Mouse (Mus musculus) layer of hippocampus, postnatal 25 days (tissue): ENCODE data around the gene Smim5. TPM values are rescaled to one million over a fixed set of nuclear protein-coding genes. Genes with fewer than 3 reads are reported as not detected.

Experiments used
- DNase-seq, 2 experiments: peaks; one replicate each; pipeline ENCODE4 v3.0.0; 2022; ENCODE audit warnings: mixed read lengths in 2 of 2, low spot score in 1 of 2; ENCODE audit errors: extremely low spot score in 1 of 2
- total RNA-seq, 2 experiments: library from RNA; stranded (reverse); gene quantifications; 2 replicates each; pipeline ENCODE4 v1.2.3; 2021

Smim5 gene
- total RNA-seq, 2 experiments from 2014 or later, result 0.54 to 1.2 TPM

DNA sequence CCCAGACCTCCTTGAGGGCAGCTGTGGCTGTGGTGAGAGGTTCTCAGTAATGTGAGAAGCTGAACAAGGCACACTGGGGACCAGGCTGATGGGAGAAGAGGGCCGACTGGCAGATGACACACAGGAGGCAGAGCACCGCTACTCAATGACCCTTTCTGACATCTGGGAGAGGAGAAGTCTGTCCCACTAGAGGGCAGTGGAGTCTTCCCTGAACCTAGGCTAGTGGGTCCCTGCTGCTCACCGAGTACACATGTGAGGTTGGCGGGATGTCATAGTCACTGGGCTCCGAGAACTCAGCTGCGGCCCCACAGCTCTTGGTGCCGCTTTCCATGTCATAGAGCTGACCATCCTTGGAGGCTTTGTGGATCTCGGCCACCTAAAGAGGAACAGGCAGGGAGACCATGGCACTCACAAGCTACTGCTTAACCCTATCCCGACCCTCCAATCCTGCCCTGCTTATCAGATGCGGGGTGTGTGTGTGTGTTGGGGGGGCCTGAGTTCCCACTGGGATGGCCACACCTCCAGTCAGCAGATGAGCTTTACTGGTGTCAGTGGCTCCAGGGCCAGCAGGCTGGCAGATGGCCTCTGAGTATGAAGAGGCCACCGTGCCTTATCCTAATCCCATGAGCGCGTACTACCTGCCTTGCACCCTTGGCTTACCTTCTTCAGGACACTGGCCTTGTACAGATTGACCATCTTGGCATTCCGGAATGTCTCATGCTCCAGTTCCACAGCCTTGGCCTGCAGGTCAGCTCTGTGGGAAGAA is 4.8 kb upstream of the Smim5 start:
- DNase-seq, result no peak

DNA sequence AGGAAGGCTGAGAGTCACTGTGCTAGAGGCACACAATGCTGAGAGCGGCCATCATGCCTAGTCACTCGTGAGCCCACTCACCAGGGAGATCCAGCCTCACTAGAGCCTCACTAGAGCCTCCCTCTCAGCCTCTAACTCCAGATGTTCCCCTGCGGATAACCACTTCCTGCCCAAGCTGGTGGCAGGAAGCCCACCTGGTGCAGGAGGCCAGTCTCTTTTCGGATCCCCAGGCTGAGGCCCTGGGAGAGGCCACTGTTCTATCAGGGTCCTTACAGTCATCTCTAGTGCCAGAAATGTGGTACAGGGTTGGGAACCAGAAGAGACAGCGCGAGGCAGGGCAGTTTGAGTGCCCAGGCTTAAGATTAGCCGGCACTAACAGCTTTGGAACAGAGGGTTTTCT is 1.3 kb upstream of the Smim5 start:
- DNase-seq, result no peak

DNA sequence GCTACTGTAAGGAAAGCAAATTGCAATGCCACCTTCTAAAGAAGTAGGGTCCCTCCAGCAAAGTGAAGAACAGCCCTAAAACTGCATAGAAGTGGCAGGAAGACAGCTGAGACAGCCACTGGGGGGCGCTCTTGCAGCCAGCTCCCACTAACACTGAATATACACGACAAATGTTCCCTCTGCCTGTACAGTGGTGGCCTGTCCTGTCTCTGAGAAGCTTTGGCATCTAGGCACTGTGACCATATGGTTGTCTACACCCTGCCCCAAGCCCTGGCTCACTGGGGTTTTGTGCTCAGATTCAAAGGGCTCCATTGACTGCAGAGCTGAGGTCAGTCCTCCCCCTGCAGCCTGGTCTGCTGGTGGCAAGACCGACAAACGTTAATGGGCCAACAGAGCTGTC is 880 bp upstream of the Smim5 start:
- DNase-seq, result peak in 1 of 2 experiments; percentile 63

DNA sequence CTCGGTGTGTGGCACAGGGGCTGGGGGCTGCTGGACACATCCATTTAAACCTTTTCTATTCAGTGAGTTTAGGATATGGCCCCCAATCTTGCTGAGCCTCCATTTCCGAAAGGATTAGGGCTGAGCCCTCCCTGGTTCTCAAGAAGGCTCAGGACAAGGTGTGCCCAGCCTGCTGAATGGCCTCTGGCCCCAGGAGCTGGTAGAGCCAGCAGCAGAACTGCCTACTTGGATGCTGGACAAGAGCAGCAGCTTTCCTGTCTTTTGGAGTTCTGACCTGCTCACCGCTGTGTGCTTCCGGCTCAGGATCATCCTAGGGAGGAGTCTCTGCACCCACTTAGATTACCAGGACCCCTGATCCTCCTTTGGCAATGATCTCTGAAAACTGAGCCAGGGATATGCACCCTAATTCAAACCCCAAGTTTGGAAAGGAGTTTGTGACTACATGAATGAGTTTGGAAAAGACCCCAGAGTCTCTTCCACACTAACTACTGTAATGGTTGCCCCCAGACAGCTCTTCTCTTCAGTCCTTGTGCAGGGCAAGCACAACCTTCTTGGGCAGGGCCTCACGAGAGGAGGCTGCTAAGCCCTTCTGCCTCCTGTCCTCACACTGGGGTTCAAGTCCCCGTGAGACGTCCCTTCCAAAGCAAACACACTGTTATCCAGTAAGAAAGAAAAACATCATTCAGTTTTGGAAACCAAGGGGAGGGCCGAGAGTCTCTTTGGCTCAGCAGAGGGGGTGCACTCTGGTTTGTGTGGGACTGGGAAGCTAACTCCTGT is 983 bp downstream of the Smim5 start:
- no peak for DNase-seq

DNA sequence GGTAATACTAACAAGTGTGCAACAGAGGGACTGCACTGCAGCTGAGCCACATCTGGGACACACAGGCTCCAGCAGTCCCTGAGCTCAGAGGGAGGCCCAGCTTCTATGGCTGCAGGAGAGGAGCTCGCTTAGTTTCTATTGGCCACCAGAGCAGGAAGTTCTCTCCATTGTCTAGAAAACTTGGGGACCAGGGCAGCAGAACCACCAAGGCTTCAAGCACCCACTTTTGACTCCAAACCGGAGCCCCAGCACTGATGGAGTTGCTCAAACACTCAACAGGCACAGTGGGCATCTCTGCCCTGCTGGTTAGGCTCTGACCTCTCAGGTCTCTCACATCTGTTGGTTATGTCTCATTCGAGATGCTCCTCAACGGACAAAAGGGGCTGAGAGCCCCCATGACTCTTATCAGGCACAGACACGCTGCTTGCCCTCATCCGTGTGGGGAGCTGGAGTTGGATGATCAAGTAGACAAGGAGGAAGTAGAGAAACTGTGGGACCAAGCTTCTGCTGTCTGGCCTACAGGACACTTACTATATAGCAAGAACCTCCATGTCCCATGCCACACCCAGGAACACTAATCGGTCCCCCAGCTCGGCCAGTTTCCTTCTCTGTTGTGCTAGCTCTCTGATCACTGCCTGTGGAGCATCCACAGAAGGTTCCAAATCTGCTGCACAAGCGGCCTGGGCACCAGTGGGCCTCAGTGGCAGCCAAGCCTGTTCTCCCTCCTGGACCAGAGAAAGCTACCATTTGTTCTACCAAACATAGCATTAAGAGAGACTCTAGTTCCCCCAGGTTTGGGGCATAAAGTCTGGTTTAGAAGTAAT is 1.8 kb downstream of the Smim5 start:
- DNase-seq, result no peak

DNA sequence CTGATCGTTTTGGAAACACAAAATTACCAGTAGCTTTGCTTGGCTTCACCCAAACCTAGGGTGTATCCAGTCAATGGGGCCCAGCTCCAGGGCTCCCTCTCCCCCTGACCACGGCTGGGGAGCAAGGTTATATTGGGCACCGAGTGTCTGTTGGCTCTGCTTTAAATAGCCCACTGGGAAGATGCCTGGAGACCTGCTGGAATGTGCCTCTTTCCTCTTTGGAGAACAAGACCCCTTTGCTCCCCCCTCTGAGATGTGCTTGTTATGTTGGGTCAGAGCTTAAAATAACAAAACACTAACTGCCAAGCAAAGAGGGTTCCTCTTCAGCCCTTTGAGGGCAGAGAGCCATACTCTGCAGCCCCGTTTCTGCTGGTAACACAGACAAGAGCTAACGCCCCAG is 2.4 kb downstream of the Smim5 start:
- DNase-seq, result no peak

DNA sequence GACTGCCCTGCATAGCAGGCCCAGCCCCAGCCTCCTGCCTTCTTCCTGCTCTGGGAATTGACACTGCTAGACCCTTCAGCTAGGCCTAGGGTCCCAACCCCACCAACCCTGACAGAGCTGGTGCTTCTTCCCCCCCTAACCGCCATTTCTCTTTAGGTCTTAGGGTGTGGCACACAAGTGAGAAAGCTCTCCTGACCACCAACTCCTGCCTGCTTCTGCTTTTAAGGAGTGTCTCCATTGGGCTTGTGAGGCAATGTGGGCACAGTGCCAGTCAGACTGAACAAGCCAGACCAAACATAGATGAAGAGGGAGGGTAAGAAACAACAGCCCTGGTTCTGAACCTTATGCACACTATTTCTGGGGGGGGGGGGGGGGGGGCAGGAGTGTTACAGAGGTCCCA is 3.1 kb downstream of the Smim5 start:
- no peak for DNase-seq

DNA sequence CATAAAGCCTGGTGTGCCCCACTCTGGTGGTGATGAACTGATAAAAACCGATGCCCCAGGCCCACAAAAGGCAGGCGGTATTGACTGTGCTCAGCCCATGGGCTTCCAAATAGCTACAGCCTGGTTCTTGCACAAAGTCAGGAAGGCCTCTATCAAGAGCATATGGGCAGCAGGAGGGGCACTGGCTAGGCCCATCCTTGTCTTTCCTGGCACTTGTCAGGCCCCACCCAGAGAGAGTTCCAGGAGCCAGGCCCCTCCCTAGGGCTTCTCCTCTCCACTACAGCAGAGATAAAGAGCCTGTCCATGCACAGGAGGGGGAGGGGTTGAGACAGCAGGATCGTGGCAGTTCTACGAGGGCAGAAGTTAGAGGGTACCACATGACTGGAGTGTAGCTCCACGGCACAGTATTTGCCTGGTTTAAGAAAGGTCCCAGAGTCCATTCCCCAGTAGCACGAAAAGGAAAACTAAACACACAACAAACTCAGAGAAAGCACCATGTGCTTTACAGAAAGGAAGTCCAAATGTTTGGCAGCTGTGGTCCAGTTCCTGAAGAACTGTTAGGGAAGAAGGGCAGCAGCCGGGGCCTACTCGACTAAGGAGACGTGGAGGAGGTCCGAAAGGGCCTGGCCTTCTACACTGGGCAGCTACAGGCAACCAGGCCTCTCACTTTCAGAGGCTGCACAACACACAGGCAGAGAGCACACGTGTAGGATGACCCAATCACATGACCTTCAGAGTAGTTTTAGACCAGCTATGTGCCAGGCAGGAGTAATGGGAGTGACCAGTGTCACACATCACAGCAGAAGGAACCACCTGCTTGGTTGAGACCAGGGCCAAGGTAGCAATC is 3.8 kb downstream of the Smim5 start:
- no peak for DNase-seq

DNA sequence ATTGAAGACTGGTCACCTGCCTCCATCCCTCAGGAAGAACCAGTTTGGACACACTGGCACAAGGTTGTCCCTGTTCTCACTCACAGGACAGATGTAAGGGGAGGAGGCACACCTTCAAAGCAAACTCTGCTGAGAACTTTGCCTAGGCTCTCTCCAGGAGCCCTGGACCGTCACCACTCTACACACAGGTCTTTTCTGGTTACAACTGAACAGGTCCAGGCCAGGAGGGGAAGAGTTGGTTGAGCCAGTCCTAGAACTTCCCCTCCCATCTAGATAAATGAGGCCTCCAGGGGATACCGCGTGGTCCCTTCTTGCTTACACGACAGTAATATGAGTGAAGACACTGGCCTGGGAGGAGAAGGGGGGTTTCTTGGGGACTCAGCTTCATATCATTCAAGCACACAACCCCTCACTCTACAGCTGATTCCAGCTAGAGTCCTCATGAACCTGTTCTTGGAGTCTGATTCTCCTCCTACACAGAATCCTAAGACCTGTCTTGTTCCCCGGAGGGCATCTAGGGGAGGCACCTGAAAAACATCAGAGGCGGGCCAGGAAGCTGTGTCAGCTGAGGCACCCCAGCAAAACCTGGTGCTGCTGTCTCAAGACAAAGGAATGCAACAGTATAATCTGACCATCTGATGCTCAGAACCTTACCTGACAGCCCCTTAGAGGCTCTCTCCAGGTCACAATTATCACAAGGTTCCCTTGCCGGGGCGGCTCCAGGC is 4.6 kb downstream of the Smim5 start:
- no peak for DNase-seq

DNA sequence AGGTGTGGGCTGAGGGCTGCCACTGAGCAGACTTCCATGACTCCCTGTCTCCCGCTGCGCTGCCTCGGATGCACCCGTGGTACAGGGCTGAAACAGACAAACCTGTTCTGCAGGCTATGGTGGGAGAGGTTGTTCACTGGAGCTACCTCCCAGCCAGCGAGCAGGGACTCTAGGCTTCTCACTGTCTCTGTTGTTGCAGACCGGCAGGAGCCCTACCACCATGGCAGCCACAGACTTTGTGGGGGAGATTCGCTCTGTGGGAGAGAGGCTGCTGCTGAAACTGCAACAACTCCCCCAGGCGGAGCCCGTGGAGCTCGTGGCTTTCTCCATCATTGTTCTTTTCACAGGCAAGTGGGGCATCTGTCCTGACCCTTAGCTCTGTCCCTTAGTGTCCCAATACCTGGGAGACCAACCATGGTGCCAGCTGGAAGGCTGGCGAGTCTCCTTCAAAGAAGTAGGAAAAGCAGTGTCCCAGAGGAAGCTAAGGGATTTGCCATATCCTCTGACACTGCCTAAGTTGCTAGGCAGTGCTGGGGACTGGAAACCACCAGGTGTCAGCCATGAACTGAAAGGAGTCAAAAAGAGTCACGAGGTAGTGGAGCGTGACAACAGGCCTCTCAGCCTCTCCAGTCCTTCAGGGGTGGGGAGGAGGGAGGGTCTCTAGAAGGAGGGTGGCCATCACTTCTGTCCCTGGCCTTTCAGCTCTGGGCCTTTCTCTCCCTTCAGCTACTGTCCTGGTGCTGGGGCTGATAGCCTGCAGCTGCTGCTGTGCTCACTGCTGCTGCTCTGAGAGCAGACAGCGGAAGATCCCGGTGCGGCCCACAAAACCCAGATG is 5.4 kb downstream of the Smim5 start:
- peak; percentile 24 to 32 for DNase-seq

DNA sequence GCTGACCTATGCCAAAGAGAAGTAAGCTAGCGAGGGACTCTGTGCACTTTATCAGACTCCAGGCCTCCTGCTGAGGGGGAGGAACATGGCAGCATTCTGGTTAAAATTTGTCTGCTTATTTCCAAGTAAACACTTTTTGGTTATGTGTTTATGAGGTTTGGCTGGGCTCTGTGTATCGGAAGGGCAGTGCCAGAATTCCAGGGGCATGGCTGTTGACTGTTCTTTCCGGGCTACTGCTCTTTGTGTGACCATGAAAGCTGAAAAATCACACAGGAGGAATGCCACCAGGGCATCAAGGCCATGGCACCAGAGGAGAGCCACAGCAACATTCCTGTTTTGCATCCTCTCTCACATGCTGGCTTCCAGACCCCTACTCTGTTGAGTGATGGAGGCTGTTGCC is 6.3 kb downstream of the Smim5 start:
- DNase-seq, result no peak

DNA sequence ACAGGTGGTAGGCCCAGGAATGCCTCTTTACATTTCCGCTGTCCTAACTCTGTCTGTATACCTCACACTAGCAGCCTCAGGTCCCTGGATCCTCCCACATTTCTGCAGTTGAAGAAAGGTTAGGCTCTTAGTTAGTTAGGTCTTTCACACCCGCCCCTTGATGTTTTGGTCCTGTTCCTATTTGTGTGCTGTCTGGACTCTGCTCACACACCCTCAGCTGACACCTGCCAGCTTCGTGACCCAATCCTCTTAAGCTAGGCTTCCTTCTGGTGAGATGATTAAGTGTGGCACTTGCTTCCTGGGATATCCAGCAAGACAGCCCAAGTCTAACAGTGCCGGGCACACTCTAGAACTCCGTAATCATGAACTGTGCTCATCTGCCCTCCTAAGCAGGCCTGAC is 6.8 kb downstream of the Smim5 start:
- no peak for DNase-seq

DNA sequence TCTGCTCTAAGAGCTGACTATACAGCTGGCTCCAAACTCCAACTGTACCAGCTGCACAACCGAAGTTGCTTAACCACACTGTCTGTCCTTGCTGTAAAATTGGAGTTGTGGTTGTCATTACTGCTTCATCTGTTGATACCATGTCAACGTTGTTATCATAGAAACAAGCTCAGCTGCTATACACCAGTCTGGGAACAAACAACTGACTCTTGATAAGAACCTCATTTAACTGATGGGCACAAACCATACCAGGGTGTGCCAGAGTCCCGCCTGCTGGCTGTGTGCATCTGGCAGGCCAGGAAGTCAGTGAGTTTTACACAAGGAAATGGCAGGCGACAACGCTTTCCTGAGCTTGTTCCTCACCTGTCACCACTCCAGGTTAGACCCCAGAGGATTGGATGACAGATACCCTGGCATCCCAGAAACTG is 11.4 kb downstream of the Smim5 start:
- DNase-seq, result no peak

DNA sequence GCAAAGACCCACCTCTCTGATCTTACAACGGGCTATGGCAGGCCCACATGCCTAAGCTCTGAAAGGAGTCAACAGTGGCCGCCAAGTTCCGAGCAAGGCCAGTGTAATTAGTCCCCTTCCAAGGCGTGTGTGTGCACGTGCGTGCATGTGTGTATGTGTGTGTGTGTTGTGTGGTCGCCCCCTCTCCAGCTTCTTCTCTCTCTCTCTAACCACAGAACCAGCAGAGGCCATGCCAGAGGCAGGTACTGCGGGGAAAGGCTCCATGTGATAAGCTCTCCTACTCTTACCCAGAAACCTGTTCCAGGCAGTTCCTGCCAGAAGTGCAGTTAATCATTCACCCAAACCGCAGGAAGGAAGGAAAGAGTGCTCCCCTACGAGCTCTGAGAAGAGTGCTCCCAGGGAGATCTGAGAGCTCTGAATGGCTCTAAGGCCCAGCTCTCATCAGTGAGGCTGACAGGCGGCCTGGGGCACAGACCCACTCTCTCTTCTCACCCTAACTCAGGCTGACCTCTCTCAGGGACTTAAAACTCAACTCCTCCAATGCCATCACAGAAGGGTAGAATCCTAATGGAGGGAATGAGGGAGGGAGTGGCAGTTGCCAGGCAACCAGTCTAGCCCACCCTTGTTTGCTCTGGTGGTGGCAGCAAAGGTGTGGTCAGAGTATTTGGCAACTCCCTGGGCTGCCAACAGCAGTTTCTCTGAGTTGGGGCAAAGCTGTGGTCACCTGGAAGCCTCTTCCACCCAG is 12.0 kb downstream of the Smim5 start, which contains the start of gene Smim6:
Gene Smim6, plus strand, starts transcription at position 386 of the 745 bp plus-strand sequence.
- no peak for DNase-seq

DNA sequence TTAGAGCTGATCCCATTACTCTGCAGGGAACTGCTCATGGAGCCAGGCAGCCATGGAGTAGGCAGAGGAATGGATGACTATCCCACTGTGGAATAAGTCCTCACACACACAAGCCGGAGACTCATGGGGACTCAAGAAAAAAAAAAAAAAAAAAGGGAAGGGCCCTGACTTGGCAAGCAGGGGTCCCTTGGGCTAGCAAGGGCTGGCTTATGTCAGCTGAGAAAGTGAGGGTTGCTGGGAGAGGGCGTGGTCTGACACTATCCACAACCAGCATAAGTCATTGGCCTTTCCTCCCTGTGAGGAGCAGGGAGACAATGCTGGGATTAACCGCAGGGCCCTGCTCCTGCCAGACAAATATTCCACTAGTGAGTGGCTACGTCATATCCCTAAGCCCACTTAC is 16.8 kb downstream of the Smim5 start:
- DNase-seq, result no peak

DNA sequence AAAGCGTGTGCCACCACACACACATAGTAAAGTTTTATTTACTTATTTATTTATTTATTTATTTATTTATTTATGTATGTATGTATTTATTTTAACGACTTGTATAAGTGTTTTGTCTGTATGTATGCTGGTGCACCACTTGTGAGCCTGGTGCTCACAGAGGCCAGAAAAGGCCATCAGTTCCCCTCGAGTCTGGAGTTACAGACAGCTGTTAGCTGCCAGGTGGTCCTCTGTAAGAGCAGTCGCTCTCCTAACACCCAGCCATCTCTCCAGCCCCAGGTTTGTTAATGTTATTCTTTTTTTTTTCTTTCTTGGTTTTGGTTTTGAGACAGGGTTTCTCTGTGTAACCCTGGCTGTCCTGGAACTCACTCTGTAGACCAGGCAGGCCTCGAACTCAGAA is 18.9 kb downstream of the Smim5 start:
- no peak for DNase-seq

DNA sequence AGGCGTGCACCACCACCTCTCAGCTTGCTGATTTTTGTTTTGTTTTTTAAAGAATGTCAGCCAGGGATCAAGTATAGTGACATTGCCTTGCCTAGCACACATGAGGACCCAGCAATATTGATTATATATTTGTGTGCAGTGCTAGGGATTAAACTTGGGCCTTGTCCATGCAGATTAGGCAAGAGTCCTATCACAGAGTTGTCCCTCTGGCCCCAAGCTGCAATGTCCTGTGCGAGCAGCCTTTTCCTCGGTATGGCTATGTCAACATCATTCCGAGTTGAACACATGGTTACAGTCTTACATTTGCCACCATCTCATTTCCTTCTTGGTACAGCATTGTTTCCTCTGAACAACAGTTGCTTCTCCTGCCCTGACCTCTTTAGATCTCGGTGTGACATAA is 19.3 kb downstream of the Smim5 start:
- DNase-seq, result no peak
